Mouse (Mus musculus) cortical plate, adult 2 months (tissue): ENCODE data around the gene Mgat5b.

Experiments used
- CTCF ChIP-seq: fragments of 200-500 bp; IDR thresholded peaks from 2 replicates; pipeline ENCODE4 v1.5.1; 2011; ENCODE audit warnings: mild to moderate bottlenecking, control low read depth, low read length; ENCODE audit not compliant: insufficient read depth; ENCODE audit errors: extremely low read depth
- POLR2A ChIP-seq: fragments of 200-500 bp; IDR thresholded peaks from 2 replicates; pipeline ENCODE4 v1.6.1; 2011; ENCODE audit warnings: mild to moderate bottlenecking, low read length, control low read depth; ENCODE audit not compliant: insufficient read depth; ENCODE audit errors: extremely low read depth

GRCm38 (mm10) chr11:117004277-117004676 is 85.6 kb downstream of the Mgat5b start:
- TF ChIP-seq POLR2A, result no peak
- TF ChIP-seq CTCF, result no peak
